Mouse (Mus musculus) thymus, adult 2 months (tissue): ENCODE measurements at regions not wholly inside any gene's neighbourhood (a gene's known extent, or its start where the extent isn't known, plus 50 kb on each side); places are given as distances from the start of the nearest gene placed in this dataset.

Experiments used
- DNase-seq: peaks from one replicate; pipeline ENCODE4 v3.0.0; 2021
- H3K27ac ChIP-seq: fragments of 200-500 bp; 2 replicates; pipeline ENCODE4 v1.5.1; 2012; ENCODE audit warnings: low read length, control low read depth; ENCODE audit not compliant: control insufficient read depth, insufficient read depth
- H3K27me3 ChIP-seq: fragments of 200-500 bp; 2 replicates; pipeline ENCODE4 v1.6.1; 2012; ENCODE audit warnings: mild to moderate bottlenecking, low read length, moderate library complexity, mixed read lengths; ENCODE audit not compliant: control insufficient read depth, insufficient read depth
- H3K36me3 ChIP-seq: fragments of 200-500 bp; 2 replicates; pipeline ENCODE4 v1.6.1; 2012; ENCODE audit warnings: mild to moderate bottlenecking, low read length, moderate library complexity; ENCODE audit not compliant: control insufficient read depth, insufficient read depth
- H3K4me1 ChIP-seq: fragments of 200-500 bp; replicated peaks from 2 replicates; pipeline ENCODE4 v1.6.1; 2012; ENCODE audit warnings: low read length; ENCODE audit not compliant: control insufficient read depth, insufficient read depth
- H3K4me3 ChIP-seq: fragments of 200-500 bp; 2 replicates; pipeline ENCODE4 v1.5.1; 2012; ENCODE audit warnings: mild to moderate bottlenecking, low read length, control low read depth, moderate library complexity; ENCODE audit not compliant: control insufficient read depth, insufficient read depth
- CTCF ChIP-seq: fragments of 200-500 bp; IDR thresholded peaks from 2 replicates; pipeline ENCODE4 v1.5.1; 2012; ENCODE audit warnings: mild to moderate bottlenecking, control low read depth, low read length, moderate library complexity, borderline replicate concordance; ENCODE audit not compliant: control insufficient read depth, poor library complexity, insufficient read depth; ENCODE audit errors: extremely low read depth
- POLR2A ChIP-seq: fragments of 200-500 bp; IDR thresholded peaks from 2 replicates; pipeline ENCODE4 v1.6.1; 2012; ENCODE audit warnings: mild to moderate bottlenecking, low read length, control low read depth, moderate library complexity; ENCODE audit not compliant: control insufficient read depth, poor library complexity, insufficient read depth; ENCODE audit errors: extremely low read depth
- WGBS: fragments of 180-500 bp; shearing (Covaris S2); methylation state at CpG from one replicate; pipeline ENCODE4 v1.1.7; 2018; 5-methylcytosine and 5-hydroxymethylcytosine counted together

DNA sequence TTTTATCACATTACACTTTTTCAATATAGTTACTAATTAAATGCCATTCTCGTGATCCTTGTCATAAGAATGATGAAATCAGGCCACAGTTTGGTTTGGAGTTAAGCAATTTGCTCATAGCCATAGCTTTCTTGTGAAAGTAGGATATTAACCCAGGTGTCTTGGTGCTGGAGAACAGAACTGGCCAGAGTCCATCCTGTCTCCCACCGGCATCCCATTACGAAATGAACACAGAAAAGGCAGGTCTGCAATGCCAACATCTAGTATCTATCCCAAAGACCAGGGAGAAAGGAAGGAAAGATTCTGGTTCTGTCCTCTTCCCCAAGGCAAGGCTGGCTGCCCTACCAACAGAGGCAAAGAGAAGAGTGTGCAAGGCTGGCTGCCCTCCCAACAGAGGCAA, 61.6 kb upstream of the Avpr1a start:
- no peak for TF ChIP-seq POLR2A
- no peak for TF ChIP-seq CTCF
- Histone ChIP-seq H3K4me3 (no peak overlapping the region), H3K36me3 (no peaks in the 10 kb centered on the region), H3K4me1 (no peaks in the 10 kb centered on the region), H3K27me3 (no peaks in the 10 kb centered on the region), H3K27ac (no peak overlapping the region)
- WGBS = 95% methylated on average over 3 of the region's 3 CpGs
- DNase-seq = no peak

DNA sequence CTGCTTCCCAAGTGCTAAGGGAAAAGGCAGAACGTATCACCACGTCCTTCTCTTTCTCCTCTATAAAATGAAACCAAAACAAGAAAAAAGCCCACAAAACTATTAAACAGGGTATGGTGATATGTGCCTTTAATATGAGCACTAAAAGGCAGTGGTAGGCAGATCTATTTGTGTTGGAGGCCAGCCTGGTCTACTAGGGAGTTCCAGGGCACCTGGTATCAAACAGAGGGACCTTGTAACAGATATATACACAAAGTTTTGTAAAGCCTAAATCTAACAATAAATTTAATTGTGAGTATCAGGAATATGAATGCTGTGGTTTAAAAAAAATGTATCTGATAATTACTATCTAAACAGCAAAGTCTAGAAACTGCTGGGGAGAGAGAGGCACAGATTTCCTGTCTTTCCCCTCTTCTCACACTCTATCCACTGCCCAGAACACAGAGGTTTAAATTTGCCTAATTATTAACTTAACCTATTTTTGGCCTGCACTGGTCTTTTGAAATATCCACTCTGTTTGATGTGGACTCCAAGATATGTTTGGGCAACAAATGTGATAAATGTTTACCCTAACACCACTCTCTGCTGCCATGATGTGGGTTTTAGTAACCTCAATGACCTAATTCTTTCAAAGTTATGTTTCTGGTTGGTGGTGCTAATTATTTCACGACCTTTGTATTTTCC, 68.5 kb upstream of the Avpr1a start:
- no peaks in the 10 kb centered on the region for H3K36me3 ChIP-seq
- no peak for DNase-seq
- H3K27me3 ChIP-seq = no peaks in the 10 kb centered on the region
- no peaks in the 10 kb centered on the region for H3K4me1 ChIP-seq
- H3K4me3 ChIP-seq = no peak overlapping the region
- no peak for TF ChIP-seq POLR2A
- TF ChIP-seq CTCF = no peak
- H3K27ac ChIP-seq = no peak overlapping the region
- WGBS = 62% methylated on average over 3 of the region's 3 CpGs

DNA sequence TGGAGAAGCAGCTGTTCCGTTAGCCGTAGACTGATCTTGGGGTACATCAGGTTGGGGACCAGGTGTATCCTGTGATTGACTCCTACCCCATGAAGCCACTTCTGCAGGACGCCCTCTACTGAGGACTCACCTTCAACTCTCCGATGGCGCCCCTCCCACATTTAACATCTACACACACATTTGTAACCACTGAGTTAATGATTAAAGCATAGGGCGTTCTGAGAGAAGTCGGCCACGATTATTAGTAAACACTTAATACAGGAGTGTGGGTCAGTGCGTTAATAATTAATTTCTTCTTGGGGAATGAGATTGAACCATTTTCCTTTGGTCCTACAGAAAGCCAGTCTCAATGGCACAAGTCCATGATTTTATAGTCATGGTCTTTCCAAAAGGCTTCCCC, 105.0 kb upstream of the Avpr1a start:
- DNase-seq = no peak
- Histone ChIP-seq H3K36me3 (no peaks in the 10 kb centered on the region), H3K4me3 (no peak overlapping the region), H3K27me3 (no peaks in the 10 kb centered on the region), H3K4me1 (no peaks in the 10 kb centered on the region), H3K27ac (no peak overlapping the region)
- TF ChIP-seq POLR2A = no peak
- TF ChIP-seq CTCF = no peak
- 96% methylated on average over 9 of the region's 9 CpGs for WGBS

DNA sequence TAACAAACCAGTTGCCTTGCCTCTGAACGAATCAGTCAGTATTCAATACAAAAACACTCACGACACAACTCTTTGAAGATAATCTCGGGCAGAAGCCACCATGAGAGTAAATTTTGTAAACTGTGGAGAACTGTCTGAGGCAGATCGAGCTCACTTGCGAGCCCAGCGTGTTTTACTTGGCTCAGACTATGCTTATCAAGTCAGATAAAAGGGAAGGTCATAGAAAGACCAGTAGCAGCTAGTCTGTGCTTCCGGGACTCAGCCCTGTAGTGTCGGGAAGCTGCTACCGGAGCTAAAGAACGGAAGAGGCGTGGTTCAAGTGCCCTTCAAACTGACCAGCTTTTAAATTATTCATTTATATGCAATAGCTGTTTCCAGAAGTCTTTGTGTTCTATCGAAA, 105.9 kb upstream of the Avpr1a start:
- WGBS = 88% methylated on average over 12 of the region's 12 CpGs
- Histone ChIP-seq H3K4me1 (no peaks in the 10 kb centered on the region), H3K27me3 (no peaks in the 10 kb centered on the region), H3K27ac (no peak overlapping the region), H3K36me3 (no peaks in the 10 kb centered on the region), H3K4me3 (no peak overlapping the region)
- TF ChIP-seq CTCF = no peak
- no peak for DNase-seq

DNA sequence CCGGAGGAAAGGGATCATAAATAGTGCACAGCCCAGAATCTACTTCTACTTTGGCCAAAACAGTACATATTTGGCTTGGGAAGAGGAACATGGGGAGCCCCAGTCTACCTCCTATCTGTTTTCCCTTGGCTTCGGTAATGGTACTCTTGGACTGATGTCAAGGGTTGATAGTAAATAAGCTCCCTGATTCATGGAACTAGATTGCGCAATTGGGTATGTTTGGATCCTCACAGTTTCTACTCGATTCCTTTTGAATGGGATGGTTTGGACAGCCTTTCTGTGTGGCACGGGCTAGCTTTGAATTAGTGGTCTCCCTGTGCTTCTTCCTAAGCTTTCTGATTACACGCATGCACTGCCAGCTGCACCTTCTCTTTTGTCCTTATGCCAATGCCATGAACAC, 121.4 kb upstream of the Avpr1a start:
- TF ChIP-seq POLR2A (no peak), CTCF (no peak)
- DNase-seq = no peak
- WGBS = 91% methylated on average over 6 of the region's 6 CpGs
- Histone ChIP-seq H3K4me3 (no peak overlapping the region), H3K4me1 (no peaks in the 10 kb centered on the region), H3K27ac (no peak overlapping the region), H3K36me3 (no peaks in the 10 kb centered on the region), H3K27me3 (no peaks in the 10 kb centered on the region)

DNA sequence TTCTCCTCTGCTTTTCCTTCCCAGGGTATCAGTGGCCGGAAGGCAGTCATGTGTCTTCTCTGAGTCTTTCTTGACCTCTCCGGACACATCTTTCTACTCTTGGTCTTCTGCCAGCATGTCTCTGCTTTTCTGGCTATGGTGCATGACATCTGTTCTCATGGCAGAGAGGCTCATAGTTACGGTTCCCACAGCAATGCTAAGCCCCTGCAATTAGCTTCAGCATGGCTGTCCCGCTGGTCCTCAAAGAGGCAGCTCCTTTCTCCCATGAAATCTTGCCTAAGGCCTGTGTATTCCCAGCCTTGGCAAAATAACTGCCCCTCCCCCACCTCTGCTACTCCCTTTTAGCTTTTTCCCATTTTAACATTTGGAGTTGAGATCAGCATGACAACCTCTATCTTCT, 129.4 kb upstream of the Avpr1a start:
- H3K4me1 ChIP-seq = no peaks in the 10 kb centered on the region
- no peak overlapping the region for H3K4me3 ChIP-seq
- 93% methylated on average over 4 of the region's 4 CpGs for WGBS
- no peak for DNase-seq
- TF ChIP-seq POLR2A = no peak
- TF ChIP-seq CTCF = no peak
- no peak overlapping the region for H3K27ac ChIP-seq
- H3K36me3 ChIP-seq = no peaks in the 10 kb centered on the region
- no peaks in the 10 kb centered on the region for H3K27me3 ChIP-seq

DNA sequence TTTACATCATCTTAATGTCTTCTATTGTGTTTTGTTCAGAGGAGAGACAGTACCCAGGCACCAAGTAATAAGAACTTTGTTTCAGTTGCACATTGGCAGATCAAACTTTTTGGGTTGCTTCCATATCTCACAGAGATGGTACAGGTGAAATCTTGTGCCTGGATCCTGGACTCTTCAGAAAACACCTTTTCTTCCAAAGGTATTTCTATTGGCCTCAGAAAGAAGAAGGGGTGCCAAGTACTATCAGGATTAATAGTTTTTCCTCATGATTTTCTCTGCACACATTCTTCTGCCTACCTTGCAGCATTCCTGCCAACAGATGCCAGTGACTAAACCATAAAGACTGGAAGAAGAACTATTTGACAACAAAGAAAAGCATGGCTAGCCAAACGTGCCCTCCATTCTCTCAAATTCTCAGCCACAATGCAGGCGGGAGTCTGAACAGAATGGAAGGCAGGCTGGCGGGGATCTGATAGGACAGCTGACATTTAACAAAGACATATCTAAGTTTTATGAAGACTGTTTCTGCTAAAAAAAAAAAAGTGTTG, 137.6 kb upstream of the Avpr1a start:
- DNase-seq = no peak
- Histone ChIP-seq H3K27me3 (no peaks in the 10 kb centered on the region), H3K4me3 (no peak overlapping the region), H3K36me3 (no peaks in the 10 kb centered on the region), H3K27ac (no peak overlapping the region), H3K4me1 (no peaks in the 10 kb centered on the region)
- TF ChIP-seq POLR2A (no peak), CTCF (no peak)
- 92% methylated on average over 3 of the region's 3 CpGs for WGBS
